Mouse (Mus musculus) testis, adult 2 months (tissue): ENCODE results near the gene Hscb. TPM values are rescaled to one million over a fixed set of nuclear protein-coding genes. Genes with fewer than 3 reads are reported as not detected.

Experiments
- H3K27ac ChIP-seq: fragments of 200-500 bp; 2 replicates; pipeline ENCODE4 v1.5.1; 2012; ENCODE audit warnings: low read depth, low read length; ENCODE audit not compliant: control insufficient read depth, insufficient read depth
- H3K27me3 ChIP-seq: fragments of 200-500 bp; 2 replicates; pipeline ENCODE4 v1.6.1; 2012; ENCODE audit warnings: mild to moderate bottlenecking, low read length, moderate library complexity; ENCODE audit not compliant: control insufficient read depth, insufficient read depth
- H3K36me3 ChIP-seq: fragments of 200-500 bp; 2 replicates; pipeline ENCODE4 v1.6.1; 2012; ENCODE audit warnings: mild to moderate bottlenecking, low read length; ENCODE audit not compliant: control insufficient read depth, insufficient read depth
- H3K4me1 ChIP-seq: fragments of 200-500 bp; 2 replicates; pipeline ENCODE4 v1.6.1; 2012; ENCODE audit warnings: low read length; ENCODE audit not compliant: control insufficient read depth, insufficient read depth
- H3K4me3 ChIP-seq: fragments of 200-500 bp; 2 replicates; pipeline ENCODE4 v1.5.1; 2012; ENCODE audit warnings: low read depth, mild to moderate bottlenecking, low read length, moderate library complexity, mixed read lengths; ENCODE audit not compliant: control insufficient read depth
- CTCF ChIP-seq: fragments of 200-500 bp; IDR thresholded peaks from 2 replicates; pipeline ENCODE4 v1.5.1; 2012; ENCODE audit warnings: low read depth, mild to moderate bottlenecking, inconsistent platforms, low read length, moderate library complexity; ENCODE audit not compliant: control insufficient read depth, insufficient read depth, insufficient replicate concordance
- POLR2A ChIP-seq: fragments of 200-500 bp; IDR thresholded peaks from 2 replicates; pipeline ENCODE4 v1.6.1; 2012; ENCODE audit warnings: low read depth, mild to moderate bottlenecking, inconsistent platforms, low read length, moderate library complexity; ENCODE audit not compliant: control insufficient read depth
- polyA plus RNA-seq: library from polyadenylated mRNA; depleted of rRNA; stranded (reverse); fragments of >200 nt; gene quantifications from 2 replicates; pipeline ENCODE4 v1.2.3, GENCODE M21; 2012

Hscb gene
- polyA plus RNA-seq, 1 experiment, result 16.3 TPM

GRCm38 (mm10) chr5:110831036-110831720, 8.4 kb downstream of the Hscb start:
- H3K36me3 ChIP-seq, result no peaks in the 10 kb centered on the region
- no peak overlapping the region for H3K27ac ChIP-seq
- no peak overlapping the region for H3K4me3 ChIP-seq
- no peaks in the 10 kb centered on the region for H3K4me1 ChIP-seq
- TF ChIP-seq CTCF, result no peak
- TF ChIP-seq POLR2A, result no peak
- H3K27me3 ChIP-seq, result no peaks in the 10 kb centered on the region

DNA sequence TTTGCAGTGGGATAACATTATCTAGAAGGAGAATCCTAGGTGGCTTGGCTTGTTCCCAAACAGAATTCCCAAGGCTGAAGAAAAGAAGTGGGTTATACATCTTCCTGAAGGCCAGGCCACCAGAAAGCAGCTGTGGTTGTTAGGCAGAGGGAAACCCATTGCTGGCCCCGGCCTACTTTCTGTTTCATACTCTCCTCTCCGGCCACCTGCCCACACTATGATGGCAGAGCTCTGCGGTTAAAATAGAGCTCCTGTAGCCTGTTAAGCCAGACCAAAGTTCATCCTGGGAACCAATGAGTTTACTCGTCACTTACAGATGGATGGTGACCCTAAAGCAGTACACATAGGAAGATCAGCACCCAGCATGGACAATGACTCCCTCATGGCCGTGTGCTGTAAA, 12.0 kb downstream of the Hscb start:
- no peaks in the 10 kb centered on the region for H3K36me3 ChIP-seq
- TF ChIP-seq POLR2A, result no peak
- no peak for TF ChIP-seq CTCF
- H3K27ac ChIP-seq, result no peak overlapping the region
- H3K4me3 ChIP-seq, result no peak overlapping the region
- no peaks in the 10 kb centered on the region for H3K27me3 ChIP-seq
- no peaks in the 10 kb centered on the region for H3K4me1 ChIP-seq

DNA sequence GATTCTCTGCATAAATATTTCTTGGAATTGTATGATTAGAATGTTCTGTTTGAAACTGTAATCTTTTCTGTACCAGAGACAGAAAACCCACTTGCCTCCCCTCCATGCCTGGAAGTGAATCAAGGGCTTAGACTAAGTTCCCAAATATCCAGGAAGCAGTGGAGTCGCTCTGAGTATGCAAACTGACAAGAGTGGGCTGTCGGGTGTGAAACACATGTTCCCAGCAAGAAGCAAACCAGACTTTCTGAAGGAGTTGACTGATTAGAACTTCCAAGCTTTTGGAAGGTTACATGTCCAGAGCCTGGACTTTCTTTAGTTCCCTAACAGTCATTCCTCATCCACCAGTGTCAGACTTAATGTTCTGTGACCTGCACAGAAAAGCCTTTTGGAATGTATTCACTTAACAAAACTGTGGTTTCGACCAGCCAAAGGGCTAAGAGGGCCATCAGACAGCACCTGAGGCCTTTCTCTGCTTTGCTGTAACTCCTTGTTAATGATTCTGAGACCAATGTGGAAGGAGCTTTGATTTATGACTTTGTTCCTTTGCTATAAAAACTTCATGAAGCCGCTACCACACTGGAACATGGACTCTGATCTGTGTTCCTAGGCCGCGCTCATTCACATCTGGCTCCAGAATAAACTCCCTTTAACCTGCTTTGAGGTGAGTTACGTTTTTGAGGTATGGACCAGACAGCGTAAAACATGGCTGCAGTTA, 12.6 kb downstream of the Hscb start:
- Histone ChIP-seq H3K27ac (no peak overlapping the region), H3K4me1 (no peaks in the 10 kb centered on the region), H3K4me3 (no peak overlapping the region), H3K27me3 (no peaks in the 10 kb centered on the region), H3K36me3 (no peaks in the 10 kb centered on the region)
- TF ChIP-seq POLR2A, result no peak
- no peak for TF ChIP-seq CTCF

- Histone ChIP-seq H3K27me3 (no peaks in the 10 kb centered on the region), H3K4me1 (no peaks in the 10 kb centered on the region)
- TF ChIP-seq POLR2A (no peak), CTCF (no peak)
These were observed 15.2 kb downstream of the Hscb start for GRCm38 (mm10) chr5:110824421-110824820.

DNA sequence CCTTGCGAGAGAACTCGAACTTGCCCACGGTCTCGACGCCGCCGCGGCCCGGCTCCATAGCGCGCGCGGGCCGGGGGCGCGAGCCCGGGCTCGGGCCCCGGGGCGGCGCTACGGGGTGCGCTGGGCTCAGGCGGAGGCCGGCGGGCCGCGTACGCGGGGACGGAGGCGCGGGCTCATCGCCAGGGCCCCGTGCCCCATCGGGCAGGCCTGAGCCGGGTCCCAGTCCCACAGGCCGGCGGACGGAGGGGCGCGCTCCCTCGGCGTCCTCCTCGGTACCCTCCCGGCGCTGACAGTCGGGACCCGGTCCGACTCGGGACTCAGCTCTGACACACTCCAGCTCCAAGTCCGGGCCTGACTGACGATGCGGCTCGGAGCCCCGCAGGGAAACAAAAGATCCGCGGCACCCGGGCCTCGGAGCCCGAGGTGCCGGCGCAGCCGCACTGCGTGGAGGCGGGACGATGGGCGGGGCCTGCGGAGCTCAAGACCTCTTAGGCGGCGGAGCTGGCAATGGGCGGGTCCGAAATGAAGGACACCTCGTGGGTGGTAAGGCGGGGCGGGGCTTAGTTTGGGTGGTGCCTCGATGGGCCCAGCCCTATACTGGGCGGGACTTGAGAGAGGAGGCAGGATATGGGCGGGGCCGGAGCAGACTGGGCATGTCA, 29.8 kb downstream of the Hscb start, which contains the start of gene Ulk1:
Gene Ulk1 (minus strand): TSS at position 431 of the 659 bp plus-strand sequence.
- H3K36me3 ChIP-seq, result no peaks in the 10 kb centered on the region
- peak within 1 kb of the TSS; percentile 87 for H3K27ac ChIP-seq
- peak within 1 kb of the TSS; percentile 98 for H3K4me3 ChIP-seq
- H3K4me1 ChIP-seq, result peaks cover 19% of the 10 kb centered on the region
- TF ChIP-seq POLR2A, result peak; percentile 91
- no peak for TF ChIP-seq CTCF
- H3K27me3 ChIP-seq, result no peaks in the 10 kb centered on the region

More at GRCm38 (mm10) chr5:110824421-110824820, 15.2 kb downstream of the Hscb start:
- Histone ChIP-seq H3K27ac (no peak overlapping the region), H3K36me3 (no peaks in the 10 kb centered on the region), H3K4me3 (no peak overlapping the region)

DNA sequence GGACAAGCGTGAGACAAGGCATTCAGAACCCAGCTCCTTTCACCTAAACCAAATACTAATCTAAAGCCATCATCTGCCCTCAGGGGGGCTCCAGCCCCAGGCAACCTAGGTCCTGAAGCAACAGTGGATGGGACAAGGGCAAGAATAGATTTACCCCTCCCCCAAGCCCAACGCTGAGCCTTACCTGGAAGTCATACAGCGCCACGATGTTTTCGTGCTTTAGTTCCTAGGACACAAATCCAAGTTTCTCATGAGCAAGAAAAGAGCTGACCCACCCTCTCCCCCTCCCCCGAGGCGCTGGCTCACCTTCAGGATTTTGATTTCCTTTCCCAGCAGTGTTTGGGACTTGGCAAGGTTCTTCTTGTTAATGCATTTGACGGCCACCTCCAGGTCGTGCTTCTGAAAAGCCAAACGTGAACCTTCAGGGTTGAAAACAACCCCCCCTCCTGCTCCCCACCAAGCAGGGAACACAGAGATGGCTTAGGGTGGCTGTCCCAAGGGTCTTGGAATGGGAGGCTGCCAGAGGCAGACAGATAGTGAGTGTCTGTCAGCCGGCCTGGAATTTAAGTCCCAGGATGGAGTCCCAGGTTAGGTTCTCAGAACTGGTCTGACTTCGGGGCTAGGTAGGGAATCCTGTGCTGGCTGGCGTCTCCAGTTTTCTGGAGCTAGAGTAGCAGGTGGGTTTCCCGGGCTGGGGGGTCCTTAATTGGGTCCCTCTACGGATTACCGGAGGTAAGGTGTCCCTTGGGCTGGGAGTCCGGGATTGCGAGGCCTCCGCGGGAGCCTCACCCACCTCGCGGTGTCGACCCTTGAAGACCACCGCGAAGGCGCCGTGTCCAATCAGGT, 30.5 kb downstream of the Hscb start:
- peak overlapping the region; percentile 87 for H3K27ac ChIP-seq
- TF ChIP-seq POLR2A, result no peak
- no peak for TF ChIP-seq CTCF
- peaks cover 19% of the 10 kb centered on the region for H3K4me1 ChIP-seq
- H3K4me3 ChIP-seq, result peak overlapping the region; percentile 98
- no peaks in the 10 kb centered on the region for H3K27me3 ChIP-seq
- H3K36me3 ChIP-seq, result no peaks in the 10 kb centered on the region
